Mouse (Mus musculus) kidney, postnatal 14 days (tissue): ENCODE data around the gene Hspbap1.
A peak's percentile ranks its signal among the peaks of the same experiment; 100 is the strongest.

ENCODE experiments used
- DNase-seq: peaks from one replicate; pipeline ENCODE4 v3.0.0; 2022; ENCODE audit warnings: mixed read lengths

The Hspbap1 gene

DNA sequence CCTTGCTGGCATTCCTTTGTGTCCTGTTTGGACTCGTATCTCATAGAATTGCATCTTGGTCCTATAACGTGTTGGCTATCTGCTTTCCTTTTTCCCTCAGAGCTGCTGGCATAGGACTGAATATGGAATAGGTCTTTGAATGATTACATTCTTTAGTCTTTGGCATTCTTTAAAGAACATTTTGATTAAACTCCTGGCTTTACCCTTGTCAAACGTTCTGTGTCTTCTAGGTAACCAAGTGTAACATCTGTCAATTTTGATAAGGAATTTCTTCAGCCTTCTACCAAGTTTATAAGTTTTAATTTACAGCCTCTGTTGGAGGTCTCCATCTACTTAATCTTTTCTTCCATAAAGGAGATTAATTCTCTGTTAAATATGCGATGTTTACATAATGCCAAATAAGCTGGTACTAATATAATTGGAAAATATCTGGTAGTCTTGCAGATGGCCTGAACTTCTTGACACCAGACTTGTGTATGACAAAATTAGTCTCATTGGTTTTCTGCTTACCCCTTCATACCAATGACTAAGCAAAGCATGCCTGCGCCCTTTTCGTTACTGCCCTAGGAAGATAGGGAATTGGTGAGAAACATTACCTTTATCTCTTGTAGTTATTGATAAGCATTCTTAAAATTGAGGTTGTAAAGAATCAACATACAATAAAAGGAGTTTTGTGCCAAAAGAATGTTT, 36.9 kb downstream of the Hspbap1 start:
- DNase-seq, result no peak

DNA sequence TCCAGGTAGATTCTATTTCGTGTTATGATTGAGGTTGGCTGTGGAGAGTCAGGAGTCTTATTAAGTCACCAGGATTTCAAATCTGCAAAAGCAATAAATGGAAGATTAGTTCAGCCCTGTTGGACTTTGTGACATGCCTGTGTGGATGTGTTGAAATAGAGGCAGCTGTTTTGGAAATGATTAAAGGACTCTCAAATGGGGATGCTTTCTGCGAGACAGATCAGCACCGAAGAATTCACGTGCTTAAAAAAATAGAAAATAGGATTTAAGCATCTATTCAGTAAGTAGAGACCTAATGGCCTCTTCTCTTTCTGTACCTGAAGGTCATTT, 37.5 kb downstream of the Hspbap1 start:
- DNase-seq, result peak; percentile 23

DNA sequence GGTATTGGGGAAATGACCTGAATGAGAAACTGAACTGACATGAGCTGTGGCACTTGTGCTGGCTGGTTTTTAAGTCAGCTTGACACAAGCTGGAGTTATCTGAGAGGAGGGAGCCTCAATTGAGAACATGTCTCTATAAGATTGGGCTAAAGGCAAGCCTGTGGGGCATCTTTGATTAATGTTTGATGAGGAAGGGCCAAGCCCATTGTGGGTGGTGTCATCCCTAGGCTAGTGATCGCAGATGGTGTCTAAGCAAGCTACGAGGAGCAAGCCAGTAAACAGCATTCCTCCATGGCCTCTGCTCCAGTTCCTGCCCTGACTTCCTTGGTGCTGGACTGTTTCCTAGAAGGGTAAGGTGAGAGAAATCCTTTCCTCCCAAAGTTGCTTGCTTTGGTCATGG, 38.7 kb downstream of the Hspbap1 start:
- no peak for DNase-seq

DNA sequence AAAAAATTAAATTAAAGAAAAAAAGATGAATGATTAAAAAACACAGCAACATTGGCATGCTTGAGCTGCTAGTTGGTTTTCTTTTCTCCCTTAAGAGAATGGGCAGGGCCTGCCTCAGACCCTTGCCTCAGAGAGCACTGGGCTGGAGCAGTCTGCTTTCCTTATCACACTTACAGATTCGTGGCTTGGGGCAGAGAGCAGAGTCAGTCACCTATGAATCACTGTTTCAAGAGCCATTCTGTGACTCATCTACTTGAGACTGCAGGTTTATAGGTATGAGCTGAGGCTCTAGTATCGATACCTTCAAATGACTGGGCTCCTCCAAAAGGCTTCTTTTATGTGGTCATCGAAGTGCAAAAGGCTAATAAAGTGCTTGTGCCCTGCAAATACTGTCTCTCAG, 42.9 kb downstream of the Hspbap1 start:
- DNase-seq, result no peak

DNA sequence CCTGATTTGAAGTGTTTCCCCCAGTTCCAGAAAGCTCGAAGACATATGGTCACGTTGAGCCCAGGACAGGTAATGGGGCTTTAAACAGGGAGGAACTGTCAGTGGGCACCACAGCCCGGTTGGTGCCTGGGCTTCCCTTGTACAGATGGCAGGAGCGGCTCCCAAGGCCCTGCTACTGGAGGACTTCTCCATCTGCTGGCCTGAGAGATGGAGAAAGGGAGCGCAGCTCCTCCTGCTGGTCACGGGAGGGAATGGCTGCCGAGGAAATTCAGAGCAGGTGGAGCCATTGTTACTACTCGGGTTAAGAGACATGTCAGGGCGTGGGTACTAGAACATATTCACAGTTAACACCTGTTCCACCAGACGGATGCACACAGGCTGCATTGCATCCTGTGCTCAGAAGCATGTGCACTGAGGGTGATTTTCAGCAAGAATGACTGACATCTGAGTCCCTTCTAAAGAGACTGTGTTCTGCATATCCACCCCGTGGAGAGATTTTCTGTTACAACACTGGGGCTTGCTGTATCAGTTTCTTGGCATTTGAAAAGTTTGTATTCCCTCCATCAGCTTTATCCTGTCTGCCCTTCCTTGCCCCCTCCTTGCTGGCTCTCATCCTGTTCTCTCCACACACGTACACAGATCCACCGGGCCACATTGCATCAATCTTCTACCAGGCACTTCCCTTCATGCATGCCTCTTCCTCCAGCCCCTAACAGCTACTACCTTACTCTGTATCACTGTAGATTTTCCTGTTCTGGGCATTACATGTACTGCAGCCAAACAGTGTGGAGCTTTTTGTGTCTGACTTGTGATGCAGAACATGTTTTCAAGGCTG, 47.3 kb downstream of the Hspbap1 start:
- peak; percentile 86 for DNase-seq

DNA sequence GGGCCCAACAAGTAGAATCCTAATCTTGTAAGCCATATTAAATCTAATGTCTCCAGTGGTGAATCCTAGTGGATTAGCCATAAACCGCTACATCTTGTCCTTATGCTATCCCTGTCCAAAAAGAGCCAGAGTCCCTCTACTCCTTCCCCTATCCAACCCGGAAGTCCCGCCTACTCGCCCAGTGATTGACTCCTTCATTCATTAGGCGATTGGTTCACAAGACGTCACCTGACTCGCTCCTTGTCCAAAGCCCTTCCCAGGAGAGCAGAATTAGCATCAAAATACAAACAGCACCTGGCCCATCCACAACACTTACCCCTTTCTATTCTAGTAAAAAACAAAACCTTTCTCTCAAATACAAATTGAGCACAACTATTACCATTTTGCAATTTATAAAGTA, 59.8 kb downstream of the Hspbap1 start:
- DNase-seq, result no peak

DNA sequence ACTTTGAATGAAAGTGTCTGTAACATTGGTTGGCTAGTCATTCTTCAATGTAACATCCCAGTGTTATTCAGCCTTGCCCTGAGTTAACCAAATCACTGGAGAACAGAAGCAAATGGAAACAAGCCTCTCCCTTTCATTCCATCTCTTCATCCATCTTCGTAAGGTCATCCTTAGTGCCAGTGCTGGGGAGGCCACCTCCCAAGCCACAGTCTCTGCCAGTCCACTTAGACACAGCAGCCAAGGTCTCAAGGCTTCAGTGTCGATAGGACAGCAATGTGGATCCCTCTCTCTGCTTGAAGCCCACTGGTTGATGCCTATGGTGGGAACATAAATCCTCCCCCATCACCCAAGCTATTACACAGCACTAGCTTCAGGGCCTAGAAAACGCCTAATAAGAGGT, 62.8 kb downstream of the Hspbap1 start:
- no peak for DNase-seq

DNA sequence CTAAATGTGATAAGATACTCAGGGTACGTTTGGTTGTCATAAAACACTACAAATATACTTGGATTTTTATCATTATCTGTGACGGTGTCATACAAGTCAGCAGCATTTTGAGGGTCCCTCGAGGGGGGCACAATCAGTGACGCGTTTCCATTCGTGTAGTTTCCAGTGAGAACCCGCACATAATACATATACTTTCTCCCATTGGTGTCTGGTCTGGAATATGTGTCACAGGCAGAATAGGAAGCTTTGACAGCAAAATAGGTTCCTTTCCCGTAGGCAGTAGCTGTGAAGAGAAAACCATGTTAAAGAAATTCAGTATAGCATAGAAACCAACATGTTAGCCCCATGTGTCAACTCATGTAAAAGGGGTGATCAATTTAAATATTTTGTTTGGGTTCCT, 64.5 kb downstream of the Hspbap1 start:
- no peak for DNase-seq

DNA sequence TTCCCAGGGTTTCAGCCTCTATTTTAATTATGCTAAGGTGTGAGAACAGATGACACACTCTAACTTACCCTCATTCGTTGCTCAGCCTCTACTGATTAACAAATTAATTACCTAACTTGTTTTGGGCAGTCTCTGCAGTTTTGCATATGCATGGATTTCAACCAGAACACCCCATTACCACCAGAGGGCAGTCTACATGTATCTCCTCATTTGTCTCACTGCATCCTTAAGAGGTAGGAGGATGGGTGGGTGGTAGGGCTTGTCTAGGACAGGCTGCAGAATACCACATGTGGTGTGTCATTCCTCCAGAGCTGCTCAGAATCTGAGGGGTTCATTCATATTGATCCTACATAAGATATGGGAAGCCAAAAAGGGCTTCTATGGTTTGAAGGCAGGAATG, 69.5 kb downstream of the Hspbap1 start:
- peak; percentile 60 for DNase-seq

DNA sequence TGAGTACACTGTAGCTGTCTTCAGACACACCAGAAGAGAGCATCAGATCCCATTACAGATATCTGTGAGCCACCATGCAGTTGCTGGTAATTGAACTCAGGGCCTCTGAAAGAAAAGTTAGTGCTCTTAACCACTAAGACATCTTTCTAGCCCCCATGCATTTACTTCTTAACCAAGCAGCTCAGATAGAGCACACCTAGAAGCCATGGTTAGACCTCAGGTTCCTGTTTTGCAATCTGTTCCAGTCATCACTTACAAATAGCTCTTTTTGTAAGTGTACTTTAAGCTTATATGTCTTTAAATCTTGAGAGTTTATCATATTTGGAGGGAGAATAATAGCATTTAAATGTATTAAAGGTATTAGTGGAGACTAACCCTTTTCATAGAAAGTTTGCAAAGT, 77.0 kb downstream of the Hspbap1 start:
- DNase-seq, result no peak

DNA sequence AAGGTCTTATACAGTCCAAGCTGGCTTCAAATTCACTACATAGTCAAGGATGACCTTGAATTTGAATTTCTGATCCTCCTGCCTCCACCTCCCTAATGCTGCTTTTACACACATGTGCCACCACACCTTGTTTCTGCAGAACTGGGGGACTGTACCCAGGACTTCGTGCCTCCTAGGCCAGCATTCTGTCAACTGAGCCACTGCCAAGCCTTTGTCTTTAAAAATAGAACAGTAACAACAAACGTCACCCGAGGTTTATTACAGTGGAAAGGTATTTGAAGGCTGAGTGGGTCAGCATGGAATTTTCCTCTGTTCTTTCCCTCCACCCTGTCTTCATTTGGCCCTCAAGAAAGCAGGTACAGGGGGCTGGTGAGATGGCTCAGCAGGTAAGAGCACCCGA, 85.7 kb downstream of the Hspbap1 start:
- DNase-seq, result no peak

DNA sequence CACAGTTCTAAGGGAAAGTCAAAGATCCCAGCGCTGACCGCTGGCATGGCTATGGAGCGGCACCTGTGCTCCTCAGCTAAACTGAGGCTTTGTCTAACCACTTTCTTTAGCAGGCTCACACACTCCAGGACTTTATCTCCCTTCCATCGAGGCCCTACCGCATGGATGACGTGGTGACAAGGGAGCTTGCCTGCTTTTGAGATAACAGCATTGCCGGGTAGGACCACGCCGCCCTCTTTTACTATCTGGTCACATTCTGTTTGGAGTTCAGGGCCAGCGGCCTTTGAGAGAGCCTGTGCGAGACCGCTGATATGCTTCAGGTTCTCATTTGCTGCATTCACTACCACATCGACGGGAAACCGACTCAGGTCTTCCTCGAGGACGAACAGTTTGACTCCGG, 86.6 kb downstream of the Hspbap1 start:
- no peak for DNase-seq

DNA sequence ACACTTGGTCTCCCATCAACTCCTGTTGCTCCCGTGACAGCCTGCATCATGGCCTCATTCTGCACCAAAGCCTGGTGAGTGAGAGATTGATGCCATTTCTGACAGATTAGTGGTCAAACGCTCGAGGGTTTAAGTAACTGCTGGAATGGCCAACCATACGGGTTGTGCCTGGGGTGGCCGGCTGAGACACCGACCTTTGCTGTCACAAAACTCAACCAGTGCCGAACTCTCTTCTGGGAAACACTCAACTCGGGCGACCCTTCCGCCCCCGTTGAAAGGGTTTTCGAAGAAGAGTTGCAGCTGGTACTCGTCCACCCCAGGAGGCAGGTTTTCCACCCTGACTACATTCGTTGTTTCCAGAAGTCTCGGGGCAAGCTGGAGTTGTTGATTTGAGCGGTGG, 90.1 kb downstream of the Hspbap1 start:
- DNase-seq, result no peak

DNA sequence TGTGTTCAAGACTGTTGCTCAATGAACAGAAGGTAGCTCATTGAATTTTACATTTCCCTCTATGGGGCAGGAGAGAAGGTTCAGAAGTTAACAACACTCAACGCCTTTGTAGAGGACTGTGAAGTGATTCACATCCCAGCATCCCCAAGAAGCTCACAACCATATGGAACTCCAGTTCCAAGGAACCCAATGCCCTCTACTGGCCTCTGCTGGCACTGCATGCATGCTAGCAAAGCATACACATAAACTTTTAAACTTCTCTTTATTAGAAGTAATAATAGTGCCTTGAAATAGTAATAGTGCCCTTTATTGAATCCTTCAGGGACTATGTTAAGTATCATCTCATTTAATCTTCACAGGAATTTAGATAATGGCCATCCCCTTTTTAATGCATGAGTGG, 91.9 kb downstream of the Hspbap1 start:
- DNase-seq, result no peak

DNA sequence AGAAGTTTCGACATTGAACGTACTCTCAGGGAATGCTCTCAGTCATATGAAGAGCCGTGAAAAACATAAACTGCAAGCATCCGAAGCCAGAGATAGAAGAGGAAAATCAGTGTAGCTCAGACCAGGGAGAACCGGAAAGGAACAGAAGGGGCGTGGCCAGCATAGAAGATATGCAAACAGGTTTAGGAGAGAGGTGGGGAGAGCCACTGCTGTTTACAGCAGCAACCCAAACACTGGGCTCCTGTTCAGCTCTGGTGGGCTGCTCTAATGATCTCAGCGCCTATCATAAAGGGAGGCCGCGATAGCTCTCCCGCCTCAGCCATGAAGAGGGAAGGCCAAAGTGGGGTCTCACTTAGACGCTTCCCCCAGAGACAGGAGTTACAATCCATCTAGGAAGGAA, 97.6 kb downstream of the Hspbap1 start:
- no peak for DNase-seq

DNA sequence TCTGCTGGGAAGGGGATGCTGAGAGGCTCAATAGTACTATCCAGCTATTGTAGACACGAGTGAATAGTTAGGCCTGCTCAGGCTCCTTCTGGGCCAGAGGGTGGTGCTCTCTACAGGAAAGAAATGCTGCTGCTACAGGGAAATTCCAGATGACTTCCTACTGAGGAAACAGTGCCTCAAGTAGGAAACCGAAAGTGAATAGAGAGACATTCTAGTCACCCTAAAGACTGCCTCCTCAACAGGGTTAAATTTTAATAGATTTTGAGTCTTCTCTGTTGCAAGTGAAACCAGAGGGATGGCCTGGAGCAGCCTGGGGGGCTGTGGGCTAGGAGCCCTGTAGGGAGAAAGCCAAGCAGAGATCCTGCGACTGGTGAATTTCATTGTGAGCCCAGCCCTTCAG, 99.0 kb downstream of the Hspbap1 start:
- peak; percentile 43 for DNase-seq

DNA sequence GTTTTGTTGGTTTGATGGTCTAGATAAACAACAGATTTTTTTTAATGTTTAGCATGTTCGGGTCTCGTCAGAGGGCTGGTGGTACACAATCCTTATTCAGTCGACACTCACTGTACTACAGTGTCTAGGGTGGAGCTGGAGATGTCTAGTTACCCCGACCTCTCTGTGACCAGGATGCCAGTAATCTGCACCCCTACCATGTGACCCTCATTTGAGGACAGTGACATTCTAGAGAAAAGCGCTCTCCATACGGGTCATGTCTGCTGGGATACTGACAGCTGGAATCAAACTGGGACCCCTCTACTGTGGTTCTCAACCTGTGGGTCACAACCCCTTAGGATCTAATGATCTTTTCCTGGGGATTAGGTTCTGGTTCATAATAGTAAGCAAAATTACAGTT, 99.5 kb downstream of the Hspbap1 start:
- no peak for DNase-seq

DNA sequence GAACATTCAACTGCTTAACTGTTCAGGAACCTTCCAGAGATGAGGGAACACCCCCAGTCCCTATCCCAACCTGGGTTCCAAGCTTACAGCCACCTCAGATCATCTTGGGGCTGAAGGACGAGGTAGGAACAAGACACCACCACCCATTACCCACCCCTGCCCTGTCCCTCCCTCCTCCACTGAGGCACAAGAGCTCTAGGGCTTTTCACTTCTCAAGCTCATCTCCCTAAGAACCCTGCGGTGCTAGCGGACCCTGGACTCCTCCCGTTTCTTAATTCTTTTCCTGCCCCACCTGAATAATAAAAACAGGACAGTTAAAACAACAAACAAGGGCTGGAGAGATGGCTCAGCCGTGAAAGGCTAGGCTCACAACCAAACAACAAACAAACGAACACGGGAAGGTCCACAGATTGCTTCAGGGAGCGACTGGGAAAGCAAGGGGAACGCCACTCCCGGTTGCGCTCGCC, 100.4 kb downstream of the Hspbap1 start:
- DNase-seq, result no peak

DNA sequence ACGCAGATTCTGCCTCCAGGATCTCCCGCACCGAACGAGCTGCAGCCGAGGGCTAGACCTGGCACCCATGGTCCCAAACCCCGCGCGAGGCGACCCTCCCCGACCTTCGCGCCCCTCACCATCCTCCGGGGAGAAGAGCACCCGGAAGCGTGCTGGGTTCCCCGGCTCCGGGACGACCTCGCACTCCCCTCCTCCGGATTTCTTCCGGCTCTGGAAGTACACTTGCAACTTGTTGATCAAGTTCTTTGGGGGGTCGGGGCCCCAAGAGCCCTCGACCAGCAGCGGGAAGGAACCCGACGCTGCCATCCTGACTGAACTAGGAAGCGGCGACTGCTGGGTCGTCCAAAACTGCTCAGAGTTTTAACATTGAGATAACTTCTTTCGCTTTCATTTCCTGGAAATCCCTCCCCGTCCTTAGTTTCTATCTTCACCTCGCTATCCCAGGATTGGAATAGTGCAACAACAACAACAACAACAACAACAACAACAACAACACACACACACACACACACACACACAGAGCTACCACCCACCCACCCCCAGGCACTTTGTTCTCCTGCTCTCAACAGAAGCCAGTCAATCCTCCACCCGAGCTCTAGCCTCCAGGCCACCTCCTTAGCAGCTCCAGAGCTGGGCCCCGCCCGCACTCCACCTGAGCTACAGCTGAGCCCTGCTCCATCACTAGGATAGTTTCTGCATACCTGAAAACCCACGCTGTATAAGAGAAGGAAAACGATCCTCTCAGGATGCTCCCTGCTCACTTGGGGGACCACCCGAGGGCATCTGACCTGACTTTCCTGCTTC, 101.1 kb downstream of the Hspbap1 start, which contains the start of gene Parp14:
Gene Parp14, minus strand, starts transcription at position 497 of the 804 bp plus-strand sequence.
- peak; percentile 44 for DNase-seq

DNA sequence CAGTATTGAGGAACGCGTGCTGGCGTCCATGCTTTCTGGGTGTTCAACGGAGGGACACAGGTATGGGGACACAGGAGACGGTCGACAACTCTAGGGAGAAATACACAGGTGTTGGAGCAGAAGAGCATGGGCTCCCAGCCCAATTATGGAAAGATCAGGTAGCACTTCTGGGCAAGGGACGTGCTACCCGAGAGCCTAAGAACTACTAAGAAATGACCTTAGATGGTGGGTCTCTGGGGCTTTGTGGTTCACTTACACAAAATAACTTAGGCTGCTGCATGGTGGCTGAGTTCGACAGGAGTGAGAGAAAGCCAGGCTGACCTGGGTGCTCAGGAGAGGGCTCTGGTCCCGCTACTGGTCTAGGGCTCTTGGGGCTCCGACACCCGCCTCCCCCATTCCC, 101.7 kb downstream of the Hspbap1 start:
- no peak for DNase-seq

DNA sequence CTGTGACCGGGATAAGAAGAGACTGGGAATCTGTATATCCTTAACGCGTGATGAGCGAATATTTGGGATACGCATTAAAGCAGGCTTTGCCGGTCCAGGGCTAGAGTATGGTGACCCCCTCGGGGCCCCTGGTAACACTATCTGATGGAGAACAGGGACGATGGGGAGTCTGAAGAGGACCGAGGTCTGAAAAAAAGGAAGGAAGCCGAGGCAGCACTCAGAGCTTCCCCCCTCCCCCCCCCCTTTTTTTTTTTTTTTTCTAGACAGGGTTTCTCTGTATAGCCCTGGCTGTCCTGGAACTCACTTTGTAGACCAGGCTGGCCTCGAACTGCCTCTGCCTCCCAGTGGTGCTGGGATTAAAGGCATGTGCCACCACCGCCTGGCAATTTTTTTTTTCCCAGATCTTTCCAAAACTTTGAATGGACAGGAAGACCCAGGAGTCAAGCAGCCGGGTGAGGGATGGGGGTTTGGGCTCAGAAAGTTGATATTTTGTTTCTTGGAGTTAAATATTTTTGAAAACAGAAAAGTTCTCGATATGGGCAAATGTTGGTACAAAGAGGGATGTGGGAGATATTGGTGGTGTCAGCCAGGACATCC, 102.3 kb downstream of the Hspbap1 start:
- no peak for DNase-seq

DNA sequence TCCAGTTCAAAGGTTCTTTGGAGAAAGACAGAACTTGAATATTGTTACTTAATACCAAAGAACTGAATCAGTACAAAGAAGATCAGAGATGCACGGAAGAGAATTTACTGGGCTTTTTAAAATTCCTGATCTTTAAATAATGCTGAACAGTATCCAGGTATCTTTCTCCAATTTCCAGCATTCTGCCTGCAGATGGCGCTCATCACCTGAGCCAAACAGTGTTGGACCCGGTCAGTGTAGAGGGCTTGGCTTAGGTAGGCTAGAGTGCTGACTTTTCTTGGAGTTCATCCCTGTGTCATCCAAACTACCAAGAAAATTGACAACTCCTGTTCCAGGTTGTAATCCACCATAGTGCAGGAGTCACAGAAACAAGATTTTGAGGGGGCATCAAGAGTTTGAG, 104.2 kb downstream of the Hspbap1 start:
- peak; percentile 69 for DNase-seq
